Mouse (Mus musculus) intestine, embryonic 14.5 days (tissue): ENCODE data around the gene Gfra1. TPM values are rescaled to one million over a fixed set of nuclear protein-coding genes. Genes with fewer than 3 reads are reported as not detected.

Experiments used
- ATAC-seq: fragments of 200-750 bp; cut with Nextera tagmentation; replicated peaks from 2 replicates; pipeline ENCODE4 v1.8.0; 2017; ENCODE audit warnings: low read depth, moderate number of reproducible peaks, moderate TSS enrichment, moderate library complexity; ENCODE audit not compliant: low FRiP score, low TSS enrichment
- DNase-seq: peaks from one replicate; pipeline ENCODE4 v3.0.0-alpha.2; 2018; ENCODE audit warnings: low spot score
- H3K27ac ChIP-seq: fragments of 300-500 bp; sonication (generic); 2 replicates; pipeline ENCODE4 v1.5.1; 2014; ENCODE audit warnings: low read depth, mild to moderate bottlenecking, control low read depth
- H3K27me3 ChIP-seq: fragments of 300-500 bp; sonication (generic); replicated peaks from 2 replicates; pipeline ENCODE4 v1.6.1; 2014; ENCODE audit warnings: low read length, control low read depth; ENCODE audit not compliant: control insufficient read depth, insufficient read depth
- H3K36me3 ChIP-seq: fragments of 300-500 bp; sonication (generic); 2 replicates; pipeline ENCODE4 v1.6.1; 2014; ENCODE audit warnings: low read length, control low read depth; ENCODE audit not compliant: control insufficient read depth, insufficient read depth
- H3K4me1 ChIP-seq: fragments of 300-500 bp; sonication (generic); replicated peaks from 2 replicates; pipeline ENCODE4 v1.6.1; 2014; ENCODE audit warnings: low read length, control low read depth, mixed read lengths; ENCODE audit not compliant: control insufficient read depth, insufficient read depth
- H3K4me2 ChIP-seq: fragments of 300-500 bp; sonication (generic); 2 replicates; pipeline ENCODE4 v1.6.1; 2014; ENCODE audit warnings: low read length
- H3K4me3 ChIP-seq: fragments of 300-500 bp; sonication (generic); 2 replicates; pipeline ENCODE4 v1.5.1; 2014; ENCODE audit warnings: low read depth, low read length, control low read depth, mixed read lengths
- H3K9ac ChIP-seq: fragments of 300-500 bp; sonication (generic); 2 replicates; pipeline ENCODE4 v1.6.1; 2014; ENCODE audit warnings: mild to moderate bottlenecking, low read length
- H3K9me3 ChIP-seq: fragments of 300-500 bp; sonication (generic); 2 replicates; pipeline ENCODE4 v1.6.1; 2016; ENCODE audit warnings: low read length, control low read depth; ENCODE audit not compliant: control insufficient read depth
- WGBS: fragments of 180-500 bp; shearing (Covaris S2); extraction: QIAGEN DNeasy Blood & Tissue Kit; methylation state at CpG from one replicate; pipeline ENCODE4 v1.1.7; 2014; 5-methylcytosine and 5-hydroxymethylcytosine counted together
- polyA plus RNA-seq: library from polyadenylated mRNA; unstranded; fragments of >200 nt; fragmentation: Nextera tagmentation; extraction: Ambion mirVana; gene quantifications from 2 replicates; pipeline ENCODE4 v1.2.1, GENCODE M21; 2014

The Gfra1 gene
- polyA plus RNA-seq, 1 experiment from 2014 or later = 34.3 TPM

GRCm38 (mm10) chr19:58349890-58350408 is 105.8 kb downstream of the Gfra1 start:
- no peak overlapping the region for H3K4me2 ChIP-seq
- H3K4me1 ChIP-seq = peaks cover 4% of the 10 kb centered on the region; the same call in 1 of the 2 replicates
- no peak overlapping the region for H3K9ac ChIP-seq
- DNase-seq (no peak), ATAC-seq (no peak)
- WGBS = 67% methylated on average over 5 of the region's 5 CpGs
- no peak overlapping the region for H3K27ac ChIP-seq
- H3K27me3 ChIP-seq = no peaks in the 10 kb centered on the region
- H3K4me3 ChIP-seq = no peak overlapping the region
- H3K9me3 ChIP-seq = no peaks in the 10 kb centered on the region
- H3K36me3 ChIP-seq = no peaks in the 10 kb centered on the region

- no peaks in the 10 kb centered on the region for H3K27me3 ChIP-seq
- H3K4me1 ChIP-seq = no peaks in the 10 kb centered on the region; the same call in 1 of the 2 replicates
- ATAC-seq (no peak), DNase-seq (no peak)
- 77% methylated on average over 7 of the region's 7 CpGs for WGBS
- H3K27ac ChIP-seq = no peak overlapping the region
- no peak overlapping the region for H3K4me2 ChIP-seq
- H3K4me3 ChIP-seq = no peak overlapping the region
- no peaks in the 10 kb centered on the region for H3K36me3 ChIP-seq
- H3K9ac ChIP-seq = no peak overlapping the region
- no peaks in the 10 kb centered on the region for H3K9me3 ChIP-seq
Observed at GRCm38 (mm10) chr19:58345137-58345536, 110.6 kb downstream of the Gfra1 start.

GRCm38 (mm10) chr19:58341351-58341750 is 114.4 kb downstream of the Gfra1 start:
- Histone ChIP-seq H3K36me3 (no peaks in the 10 kb centered on the region), H3K27me3 (no peaks in the 10 kb centered on the region), H3K27ac (no peak overlapping the region), H3K4me2 (no peak overlapping the region), H3K4me1 (no peaks in the 10 kb centered on the region), H3K9ac (no peak overlapping the region), H3K9me3 (no peaks in the 10 kb centered on the region), H3K4me3 (no peak overlapping the region)
- 84% methylated on average over 4 of the region's 4 CpGs for WGBS
- ATAC-seq (no peak), DNase-seq (no peak)

GRCm38 (mm10) chr19:58340221-58340620 is 115.5 kb downstream of the Gfra1 start:
- Histone ChIP-seq H3K9me3 (no peaks in the 10 kb centered on the region), H3K36me3 (no peaks in the 10 kb centered on the region), H3K27ac (no peak overlapping the region), H3K4me2 (no peak overlapping the region), H3K4me3 (no peak overlapping the region), H3K27me3 (no peaks in the 10 kb centered on the region), H3K9ac (no peak overlapping the region), H3K4me1 (no peaks in the 10 kb centered on the region)
- 79% methylated on average over 8 of the region's 8 CpGs for WGBS
- no peak for ATAC-seq
- DNase-seq = no peak

GRCm38 (mm10) chr19:58336802-58337201 is 118.9 kb downstream of the Gfra1 start:
- H3K9ac ChIP-seq = no peak overlapping the region
- no peak overlapping the region for H3K4me3 ChIP-seq
- 79% methylated on average over 6 of the region's 6 CpGs for WGBS
- H3K27me3 ChIP-seq = no peaks in the 10 kb centered on the region
- no peaks in the 10 kb centered on the region for H3K36me3 ChIP-seq
- DNase-seq (no peak), ATAC-seq (no peak)
- no peak overlapping the region for H3K27ac ChIP-seq
- H3K4me2 ChIP-seq = no peak overlapping the region
- no peaks in the 10 kb centered on the region for H3K9me3 ChIP-seq
- H3K4me1 ChIP-seq = no peaks in the 10 kb centered on the region

GRCm38 (mm10) chr19:58335585-58336530 is 119.9 kb downstream of the Gfra1 start:
- no peak overlapping the region for H3K9ac ChIP-seq
- H3K4me3 ChIP-seq = no peak overlapping the region
- no peaks in the 10 kb centered on the region for H3K27me3 ChIP-seq
- ATAC-seq (no peak), DNase-seq (no peak)
- no peaks in the 10 kb centered on the region for H3K36me3 ChIP-seq
- H3K4me1 ChIP-seq = no peaks in the 10 kb centered on the region
- no peak overlapping the region for H3K4me2 ChIP-seq
- 50% methylated on average over 12 of the region's 12 CpGs for WGBS
- H3K27ac ChIP-seq = no peak overlapping the region
- no peaks in the 10 kb centered on the region for H3K9me3 ChIP-seq

- Histone ChIP-seq H3K4me2 (no peak overlapping the region), H3K9ac (no peak overlapping the region), H3K36me3 (no peaks in the 10 kb centered on the region), H3K9me3 (no peaks in the 10 kb centered on the region), H3K27ac (no peak overlapping the region), H3K27me3 (no peaks in the 10 kb centered on the region), H3K4me3 (no peak overlapping the region), H3K4me1 (no peaks in the 10 kb centered on the region; the same call in 1 of the 2 replicates)
- DNase-seq = no peak
- WGBS = 36% methylated on average over 5 of the region's 5 CpGs
- no peak for ATAC-seq
Observed at GRCm38 (mm10) chr19:58329305-58329704, 126.4 kb downstream of the Gfra1 start.

- no peak overlapping the region for H3K4me2 ChIP-seq
- H3K27ac ChIP-seq = no peak overlapping the region
- no peaks in the 10 kb centered on the region for H3K9me3 ChIP-seq
- no peak overlapping the region for H3K4me3 ChIP-seq
- H3K27me3 ChIP-seq = no peaks in the 10 kb centered on the region
- no peaks in the 10 kb centered on the region; the same call in 1 of the 2 replicates for H3K4me1 ChIP-seq
- H3K36me3 ChIP-seq = no peaks in the 10 kb centered on the region
- 41% methylated on average over 5 of the region's 5 CpGs for WGBS
- no peak for ATAC-seq
- H3K9ac ChIP-seq = no peak overlapping the region
- DNase-seq = no peak
Observed at GRCm38 (mm10) chr19:58328014-58328413, 127.7 kb downstream of the Gfra1 start.
